Mouse (Mus musculus) embryonic fibroblast, embryonic 13.5 days (primary cell): ENCODE data around the gene Esyt2.

Experiments
- CTCF ChIP-seq: IDR thresholded peaks from 2 replicates; pipeline ENCODE4 v1.5.1; 2011; ENCODE audit warnings: mild to moderate bottlenecking, control low read depth, low read length, moderate library complexity, borderline replicate concordance; ENCODE audit not compliant: insufficient read depth
- POLR2A ChIP-seq: IDR thresholded peaks from 2 replicates; pipeline ENCODE4 v1.6.1; 2011; ENCODE audit warnings: low read depth, mild to moderate bottlenecking, control low read depth, low read length, moderate library complexity

- no peak for TF ChIP-seq POLR2A
- TF ChIP-seq CTCF = no peak
These were observed 103.0 kb downstream of the Esyt2 start for GRCm38 (mm10) chr12:116383995-116384394.
